Mouse (Mus musculus) hindbrain, embryonic 11.5 days (tissue): ENCODE measurements around the gene Gm20671. TPM values are rescaled to one million over a fixed set of nuclear protein-coding genes. Genes with fewer than 3 reads are reported as not detected.
A peak's percentile ranks its signal among the peaks of the same experiment; 100 is the strongest.
"Not testable (repeated sequence)": the region's sequence is repeated elsewhere in the genome, so short reads cannot be mapped to it uniquely, and the experiment has no call there.

ENCODE experiments used
- ATAC-seq: fragments of 200-750 bp; cut with Nextera tagmentation; 2 replicates; pipeline ENCODE4 v1.8.0; 2017; ENCODE audit warnings: mild to moderate bottlenecking, moderate TSS enrichment, moderate library complexity; ENCODE audit not compliant: low FRiP score
- DNase-seq: peaks from one replicate; pipeline ENCODE4 v3.0.0-alpha.2; 2015; ENCODE audit warnings: low spot score
- H3K27ac ChIP-seq: fragments of 300-500 bp; sonication (generic); 2 replicates; pipeline ENCODE4 v1.5.1; 2014; ENCODE audit warnings: mild to moderate bottlenecking, low read depth, low read length
- H3K27me3 ChIP-seq: fragments of 300-500 bp; sonication (generic); 2 replicates; pipeline ENCODE4 v1.6.1; 2014; ENCODE audit warnings: mild to moderate bottlenecking, low read length, moderate library complexity, mixed read lengths; ENCODE audit not compliant: control insufficient read depth, insufficient read depth
- H3K36me3 ChIP-seq: fragments of 300-500 bp; sonication (generic); 2 replicates; pipeline ENCODE4 v1.6.1; 2014; ENCODE audit warnings: mild to moderate bottlenecking, low read length, moderate library complexity, mixed read lengths; ENCODE audit not compliant: control insufficient read depth, insufficient read depth
- H3K4me1 ChIP-seq: fragments of 300-500 bp; sonication (generic); replicated peaks from 2 replicates; pipeline ENCODE4 v1.6.1; 2014; ENCODE audit warnings: low read length, mixed read lengths; ENCODE audit not compliant: control insufficient read depth, insufficient read depth
- H3K4me2 ChIP-seq: fragments of 300-500 bp; sonication (generic); replicated peaks from 2 replicates; pipeline ENCODE4 v1.6.1; 2014; ENCODE audit warnings: mild to moderate bottlenecking, low read depth, low read length
- H3K4me3 ChIP-seq: fragments of 300-500 bp; sonication (generic); 2 replicates; pipeline ENCODE4 v1.5.1; 2014; ENCODE audit warnings: low read depth, low read length
- H3K9ac ChIP-seq: fragments of 300-500 bp; sonication (generic); 2 replicates; pipeline ENCODE4 v1.6.1; 2014; ENCODE audit warnings: low read depth, low read length
- H3K9me3 ChIP-seq: fragments of 300-500 bp; sonication (generic); 2 replicates; pipeline ENCODE4 v1.6.1; 2016; ENCODE audit warnings: low read length; ENCODE audit not compliant: control insufficient read depth
- WGBS: fragments of 180-500 bp; shearing (Covaris S2); extraction: QIAGEN DNeasy Blood & Tissue Kit; methylation state at CpG from one replicate; pipeline ENCODE4 v1.1.7; 2014; 5-methylcytosine and 5-hydroxymethylcytosine counted together
- polyA plus RNA-seq: library from polyadenylated mRNA; unstranded; fragments of >200 nt; fragmentation: Nextera tagmentation; extraction: Ambion mirVana; gene quantifications from 2 replicates; pipeline ENCODE4 v1.2.1, GENCODE M21; 2014

Gm20671 gene
- polyA plus RNA-seq, 1 experiment from 2014 or later, result not detected

GRCm38 (mm10) chr5:32854818-32855217 lies 27.9 kb upstream of the Gm20671 start:
- H3K9ac ChIP-seq, result no peak overlapping the region
- 84% methylated on average over 4 of the region's 4 CpGs for WGBS

GRCm38 (mm10) chr5:32853731-32854507 lies 27.0 kb upstream of the Gm20671 start, which contains the start of gene Prr14l:
TSS of gene Prr14l (minus strand) at chr5:32854256.
- under 1% methylated on average over 51 of the region's 51 CpGs for WGBS
- no peaks in the 10 kb centered on the region for H3K36me3 ChIP-seq
- DNase-seq, result peak; percentile 100

More at GRCm38 (mm10) chr5:32854818-32855217, 27.9 kb upstream of the Gm20671 start:
- Histone ChIP-seq H3K4me1 (peaks cover 2% of the 10 kb centered on the region; the same call in 1 of the 2 replicates), H3K27me3 (no peaks in the 10 kb centered on the region), H3K4me3 (no peak overlapping the region), H3K4me2 (no peak overlapping the region), H3K27ac (no peak overlapping the region), H3K9me3 (no peaks in the 10 kb centered on the region), H3K36me3 (no peaks in the 10 kb centered on the region)
- DNase-seq (no peak), ATAC-seq (no peak)

GRCm38 (mm10) chr5:32852026-32852425 lies 25.1 kb upstream of the Gm20671 start:
- ATAC-seq (no peak), DNase-seq (no peak)
- WGBS, result 64% methylated on average over 6 of the region's 6 CpGs
- H3K27me3 ChIP-seq, result no peaks in the 10 kb centered on the region
- H3K4me1 ChIP-seq, result peaks cover 2% of the 10 kb centered on the region; the same call in 1 of the 2 replicates
- peak overlapping the region; percentile 19; the same call in 1 of the 2 replicates for H3K4me2 ChIP-seq
- H3K9me3 ChIP-seq, result no peaks in the 10 kb centered on the region
- no peak overlapping the region for H3K27ac ChIP-seq
- H3K4me3 ChIP-seq, result no peak overlapping the region
- H3K36me3 ChIP-seq, result no peaks in the 10 kb centered on the region
- 0 out of 2 replicates have a peak overlapping the region, but pooled peaks have one; percentile 3 for H3K9ac ChIP-seq

More at GRCm38 (mm10) chr5:32853731-32854507, 27.0 kb upstream of the Gm20671 start, which contains the start of gene Prr14l:
- Histone ChIP-seq H3K4me3 (peak within 1 kb of the TSS; percentile 67), H3K9ac (peak within 1 kb of the TSS; percentile 89), H3K27me3 (no peaks in the 10 kb centered on the region), H3K9me3 (no peaks in the 10 kb centered on the region), H3K27ac (peak within 1 kb of the TSS; percentile 48), H3K4me1 (peaks cover 2% of the 10 kb centered on the region; the same call in 1 of the 2 replicates), H3K4me2 (peak within 1 kb of the TSS; percentile 68)
- ATAC-seq, result peak; percentile 96

GRCm38 (mm10) chr5:32849580-32849979 lies 22.7 kb upstream of the Gm20671 start:
- not testable (repeated sequence) for H3K27ac ChIP-seq, H3K9ac ChIP-seq, H3K27me3 ChIP-seq, H3K36me3 ChIP-seq, H3K9me3 ChIP-seq, H3K4me2 ChIP-seq, H3K4me1 ChIP-seq, ATAC-seq, H3K4me3 ChIP-seq, DNase-seq
- 96% methylated on average over 3 of the region's 3 CpGs for WGBS

GRCm38 (mm10) chr5:32849178-32849577 lies 22.3 kb upstream of the Gm20671 start:
- no peak overlapping the region for H3K9ac ChIP-seq
- no peaks in the 10 kb centered on the region for H3K36me3 ChIP-seq
- H3K4me1 ChIP-seq, result peaks cover 2% of the 10 kb centered on the region; the same call in 1 of the 2 replicates
- no peak overlapping the region for H3K4me3 ChIP-seq
- WGBS, result 97% methylated on average over 3 of the region's 3 CpGs
- no peak overlapping the region for H3K4me2 ChIP-seq
- DNase-seq (no peak), ATAC-seq (no peak)
- H3K27me3 ChIP-seq, result no peaks in the 10 kb centered on the region
- no peak overlapping the region for H3K27ac ChIP-seq
- no peaks in the 10 kb centered on the region for H3K9me3 ChIP-seq

- ATAC-seq (no peak), DNase-seq (no peak)
- H3K27ac ChIP-seq, result no peak overlapping the region
- WGBS, result 88% methylated on average over 2 of the region's 2 CpGs
- no peaks in the 10 kb centered on the region for H3K27me3 ChIP-seq
- H3K36me3 ChIP-seq, result 0 out of 2 replicates have a peak, but pooled peaks cover 5% of the 10 kb centered on the region
- H3K4me3 ChIP-seq, result no peak overlapping the region
- no peak overlapping the region for H3K4me2 ChIP-seq
- H3K4me1 ChIP-seq, result no peaks in the 10 kb centered on the region
- H3K9ac ChIP-seq, result no peak overlapping the region
- no peaks in the 10 kb centered on the region for H3K9me3 ChIP-seq
Measured at GRCm38 (mm10) chr5:32840029-32840428, 13.1 kb upstream of the Gm20671 start.

GRCm38 (mm10) chr5:32836976-32837375 lies 10.1 kb upstream of the Gm20671 start:
- no peak for DNase-seq
- Histone ChIP-seq H3K4me2 (no peak overlapping the region), H3K36me3 (0 out of 2 replicates have a peak, but pooled peaks cover 5% of the 10 kb centered on the region), H3K9ac (no peak overlapping the region), H3K4me1 (no peaks in the 10 kb centered on the region), H3K9me3 (no peaks in the 10 kb centered on the region), H3K27ac (no peak overlapping the region), H3K27me3 (no peaks in the 10 kb centered on the region), H3K4me3 (no peak overlapping the region)
- ATAC-seq, result no peak
- WGBS, result 93% methylated on average over 5 of the region's 5 CpGs

GRCm38 (mm10) chr5:32834497-32834896 lies 7.6 kb upstream of the Gm20671 start:
- Histone ChIP-seq H3K9ac (no peak overlapping the region), H3K27me3 (no peaks in the 10 kb centered on the region), H3K27ac (no peak overlapping the region), H3K4me1 (no peaks in the 10 kb centered on the region), H3K9me3 (no peaks in the 10 kb centered on the region), H3K36me3 (peaks cover 7% of the 10 kb centered on the region; the same call in 1 of the 2 replicates), H3K4me2 (no peak overlapping the region), H3K4me3 (no peak overlapping the region)
- DNase-seq (no peak), ATAC-seq (no peak)
- 94% methylated on average over 1 of the region's 1 CpGs for WGBS

GRCm38 (mm10) chr5:32830054-32830453 lies 3.1 kb upstream of the Gm20671 start:
- H3K4me2 ChIP-seq, result no peak overlapping the region
- H3K9me3 ChIP-seq, result no peaks in the 10 kb centered on the region
- DNase-seq (no peak), ATAC-seq (no peak)
- peaks cover 14% of the 10 kb centered on the region for H3K36me3 ChIP-seq
- H3K4me1 ChIP-seq, result no peaks in the 10 kb centered on the region
- H3K27me3 ChIP-seq, result no peaks in the 10 kb centered on the region
- H3K9ac ChIP-seq, result no peak overlapping the region
- 91% methylated on average over 2 of the region's 2 CpGs for WGBS
- no peak overlapping the region for H3K4me3 ChIP-seq
- no peak overlapping the region for H3K27ac ChIP-seq
